11 mouse cellular contexts compared by ENCODE assay signal in the genomic region with DNA sequence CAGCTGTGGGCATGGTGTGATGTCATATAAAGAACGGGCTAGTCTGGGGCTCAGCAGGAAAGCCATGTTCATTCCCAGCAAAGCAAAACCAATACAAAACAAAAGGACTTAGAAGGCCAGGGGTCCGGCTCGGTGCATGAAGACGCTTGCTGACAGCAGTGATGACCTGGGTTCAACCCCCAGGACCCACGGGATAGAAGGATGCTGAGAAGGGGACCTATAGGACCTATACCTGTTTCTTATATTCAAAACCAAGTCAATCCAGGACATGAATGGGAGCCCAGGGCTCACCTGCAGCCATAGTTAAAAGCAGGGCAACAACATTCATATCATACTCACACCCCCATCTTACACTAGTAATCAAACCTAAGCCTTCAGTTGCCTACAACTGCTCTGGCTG.
"Had no signal": no experiment of that assay in that cellular context is flagged by ENCODE, and none has a peak within 500 bp of the region (broad histone marks: within the 10 kb centered on the region; RNA-seq: fewer than 3 reads in every experiment).

No protein-coding gene starts in this region.

- H3K36me3 ChIP-seq: limb, embryonic 10.5 days; limb, embryonic 13.5 days; midbrain, embryonic 13.5 days; stomach, embryonic 15.5 days had no signal

- H3K27ac ChIP-seq: limb, embryonic 13.5 days; macrophage; midbrain, embryonic 13.5 days; stomach, embryonic 15.5 days had no signal

- H3K27me3 ChIP-seq: limb, embryonic 13.5 days; midbrain, embryonic 13.5 days; stomach, embryonic 15.5 days had no signal

- H3K9me3 ChIP-seq: limb, embryonic 10.5 days; limb, embryonic 13.5 days; midbrain, embryonic 13.5 days; stomach, embryonic 15.5 days had no signal

- H3K9ac ChIP-seq: limb, embryonic 13.5 days; lung, embryonic 14.5 days; midbrain, embryonic 13.5 days; stomach, embryonic 15.5 days had no signal

- H3K4me3 ChIP-seq: limb, embryonic 13.5 days; midbrain, embryonic 13.5 days; myocyte; stomach, embryonic 15.5 days had no signal

- H3K4me1 ChIP-seq: midbrain, embryonic 13.5 days had no signal

- DNase-seq: kidney, adult 18-20 months; kidney, postnatal 14 days; kidney, postnatal 4 days; lung, embryonic 14.5 days; thymus, postnatal 25 days had no signal
